Mouse (Mus musculus) midbrain, embryonic 12.5 days (tissue): ENCODE results near the gene Iqgap2. TPM values are rescaled to one million over a fixed set of nuclear protein-coding genes. Genes with fewer than 3 reads are reported as not detected.
A peak's percentile ranks its signal among the peaks of the same experiment; 100 is the strongest.

ENCODE experiments used
- ATAC-seq: fragments of 200-750 bp; cut with Nextera tagmentation; 2 replicates; pipeline ENCODE4 v1.8.0; 2017; ENCODE audit warnings: low read depth, moderate TSS enrichment, moderate library complexity; ENCODE audit not compliant: low FRiP score
- H3K27ac ChIP-seq: fragments of 300-500 bp; sonication (generic); replicated peaks from 2 replicates; pipeline ENCODE4 v1.5.1; 2016; ENCODE audit warnings: mild to moderate bottlenecking
- H3K27me3 ChIP-seq: fragments of 300-500 bp; sonication (generic); 2 replicates; pipeline ENCODE4 v1.6.1; 2016; ENCODE audit warnings: mild to moderate bottlenecking
- H3K36me3 ChIP-seq: fragments of 300-500 bp; sonication (generic); 2 replicates; pipeline ENCODE4 v1.6.1; 2016
- H3K4me1 ChIP-seq: fragments of 300-500 bp; sonication (generic); 2 replicates; pipeline ENCODE4 v1.6.1; 2016
- H3K4me2 ChIP-seq: fragments of 300-500 bp; sonication (generic); replicated peaks from 2 replicates; pipeline ENCODE4 v1.6.1; 2016; ENCODE audit warnings: mild to moderate bottlenecking, moderate library complexity
- H3K4me3 ChIP-seq: fragments of 300-500 bp; sonication (generic); 2 replicates; pipeline ENCODE4 v1.5.1; 2016; ENCODE audit warnings: mild to moderate bottlenecking
- H3K9ac ChIP-seq: fragments of 300-500 bp; sonication (generic); replicated peaks from 2 replicates; pipeline ENCODE4 v1.6.1; 2016; ENCODE audit warnings: mild to moderate bottlenecking, moderate library complexity
- H3K9me3 ChIP-seq: fragments of 300-500 bp; sonication (generic); 2 replicates; pipeline ENCODE4 v1.6.1; 2016; ENCODE audit warnings: mild to moderate bottlenecking
- WGBS: fragments of 180-500 bp; shearing (Covaris S2); methylation state at CpG from one replicate; pipeline ENCODE4 v1.1.7; 2016; 5-methylcytosine and 5-hydroxymethylcytosine counted together
- polyA plus RNA-seq: library from polyadenylated mRNA; unstranded; fragments of >200 nt; fragmentation: Nextera tagmentation; extraction: Ambion mirVana; gene quantifications from 2 replicates; pipeline ENCODE4 v1.2.1, GENCODE M21; 2016

Gene Iqgap2
- polyA plus RNA-seq, 1 experiment from 2014 or later, result 13.0 TPM

- H3K9me3 ChIP-seq, result no peaks in the 10 kb centered on the region
- no peak overlapping the region for H3K9ac ChIP-seq
- no peak overlapping the region for H3K4me3 ChIP-seq
- H3K4me2 ChIP-seq, result peak overlapping the region; percentile 17; the same call in 1 of the 2 replicates
- 62% methylated on average over 14 of the region's 14 CpGs for WGBS
- H3K27me3 ChIP-seq, result no peaks in the 10 kb centered on the region
- peak; percentile 76 for ATAC-seq
- H3K36me3 ChIP-seq, result no peaks in the 10 kb centered on the region; the same call in 1 of the 2 replicates
- H3K27ac ChIP-seq, result no peak overlapping the region
- no peaks in the 10 kb centered on the region for H3K4me1 ChIP-seq
These were observed 172.1 kb downstream of the Iqgap2 start for GRCm38 (mm10) chr13:95719320-95720232.

- no peaks in the 10 kb centered on the region for H3K9me3 ChIP-seq
- WGBS, result 76% methylated on average over 4 of the region's 4 CpGs
- no peak overlapping the region for H3K9ac ChIP-seq
- H3K4me2 ChIP-seq, result no peak overlapping the region
- H3K27ac ChIP-seq, result no peak overlapping the region
- no peaks in the 10 kb centered on the region; the same call in 1 of the 2 replicates for H3K36me3 ChIP-seq
- no peaks in the 10 kb centered on the region for H3K4me1 ChIP-seq
- no peaks in the 10 kb centered on the region for H3K27me3 ChIP-seq
- H3K4me3 ChIP-seq, result no peak overlapping the region
- no peak for ATAC-seq
These were observed 176.4 kb downstream of the Iqgap2 start for GRCm38 (mm10) chr13:95715356-95715755.

- Histone ChIP-seq H3K4me1 (no peaks in the 10 kb centered on the region), H3K27me3 (no peaks in the 10 kb centered on the region), H3K27ac (no peak overlapping the region), H3K4me3 (no peak overlapping the region), H3K9me3 (no peaks in the 10 kb centered on the region), H3K4me2 (no peak overlapping the region), H3K9ac (no peak overlapping the region), H3K36me3 (no peaks in the 10 kb centered on the region; the same call in 1 of the 2 replicates)
- no peak for ATAC-seq
- WGBS, result 89% methylated on average over 3 of the region's 3 CpGs
These were observed 177.3 kb downstream of the Iqgap2 start for GRCm38 (mm10) chr13:95714271-95714975.

- no peaks in the 10 kb centered on the region for H3K4me1 ChIP-seq
- no peak for ATAC-seq
- H3K9me3 ChIP-seq, result no peaks in the 10 kb centered on the region
- H3K36me3 ChIP-seq, result no peaks in the 10 kb centered on the region; the same call in 1 of the 2 replicates
- no peak overlapping the region for H3K27ac ChIP-seq
- no peak overlapping the region for H3K4me3 ChIP-seq
- H3K27me3 ChIP-seq, result no peaks in the 10 kb centered on the region
- no peak overlapping the region for H3K9ac ChIP-seq
- no peak overlapping the region for H3K4me2 ChIP-seq
- WGBS, result 92% methylated on average over 9 of the region's 9 CpGs
These were observed 179.0 kb downstream of the Iqgap2 start for GRCm38 (mm10) chr13:95712570-95713268.

- Histone ChIP-seq H3K27ac (no peak overlapping the region), H3K4me1 (no peaks in the 10 kb centered on the region), H3K9ac (no peak overlapping the region), H3K4me3 (no peak overlapping the region), H3K36me3 (no peaks in the 10 kb centered on the region; the same call in 1 of the 2 replicates), H3K4me2 (no peak overlapping the region), H3K27me3 (no peaks in the 10 kb centered on the region), H3K9me3 (no peaks in the 10 kb centered on the region)
- no peak for ATAC-seq
These were observed 179.7 kb downstream of the Iqgap2 start for GRCm38 (mm10) chr13:95712054-95712453.

- H3K9ac ChIP-seq, result no peak overlapping the region
- no peaks in the 10 kb centered on the region for H3K4me1 ChIP-seq
- 97% methylated on average over 6 of the region's 6 CpGs for WGBS
- ATAC-seq, result no peak
- no peak overlapping the region for H3K27ac ChIP-seq
- no peaks in the 10 kb centered on the region for H3K9me3 ChIP-seq
- no peak overlapping the region for H3K4me3 ChIP-seq
- 0 out of 2 replicates have a peak, but pooled peaks cover 8% of the 10 kb centered on the region for H3K36me3 ChIP-seq
- H3K27me3 ChIP-seq, result no peaks in the 10 kb centered on the region
- H3K4me2 ChIP-seq, result no peak overlapping the region
These were observed 186.1 kb downstream of the Iqgap2 start for GRCm38 (mm10) chr13:95705589-95705988.

- H3K27ac ChIP-seq, result no peak overlapping the region
- H3K9ac ChIP-seq, result no peak overlapping the region
- H3K4me1 ChIP-seq, result no peaks in the 10 kb centered on the region
- H3K4me3 ChIP-seq, result no peak overlapping the region
- H3K27me3 ChIP-seq, result no peaks in the 10 kb centered on the region
- 0 out of 2 replicates have a peak, but pooled peaks cover 8% of the 10 kb centered on the region for H3K36me3 ChIP-seq
- 83% methylated on average over 5 of the region's 5 CpGs for WGBS
- ATAC-seq, result no peak
- H3K9me3 ChIP-seq, result no peaks in the 10 kb centered on the region
- H3K4me2 ChIP-seq, result no peak overlapping the region
These were observed 188.3 kb downstream of the Iqgap2 start for GRCm38 (mm10) chr13:95703376-95703775.

- Histone ChIP-seq H3K36me3 (0 out of 2 replicates have a peak, but pooled peaks cover 8% of the 10 kb centered on the region), H3K9ac (no peak overlapping the region), H3K4me2 (no peak overlapping the region), H3K4me3 (no peak overlapping the region), H3K9me3 (no peaks in the 10 kb centered on the region), H3K27me3 (no peaks in the 10 kb centered on the region), H3K4me1 (peaks cover 5% of the 10 kb centered on the region; the same call in 1 of the 2 replicates), H3K27ac (no peak overlapping the region)
- no peak for ATAC-seq
- 52% methylated on average over 6 of the region's 6 CpGs for whole genome bisulfite sequencing
These were observed 193.8 kb downstream of the Iqgap2 start for GRCm38 (mm10) chr13:95697874-95698273.

- H3K4me2 ChIP-seq, result no peak within 1 kb of the TSS
- WGBS, result 72% methylated on average over 4 of the region's 4 CpGs
- no peaks in the 10 kb centered on the region for H3K9me3 ChIP-seq
- no peak within 1 kb of the TSS for H3K4me3 ChIP-seq
- H3K9ac ChIP-seq, result no peak within 1 kb of the TSS
- H3K4me1 ChIP-seq, result peaks cover 5% of the 10 kb centered on the region; the same call in 1 of the 2 replicates
- 0 out of 2 replicates have a peak, but pooled peaks cover 8% of the 10 kb centered on the region for H3K36me3 ChIP-seq
- ATAC-seq, result no peak
- H3K27me3 ChIP-seq, result no peaks in the 10 kb centered on the region
- H3K27ac ChIP-seq, result no peak within 1 kb of the TSS
These were observed 195.0 kb downstream of the Iqgap2 start, which contains the start of gene F2rl2 for GRCm38 (mm10) chr13:95696654-95697163. TSS of gene F2rl2 (plus strand) at chr13:95696853.

- H3K4me3 ChIP-seq, result no peak overlapping the region
- no peak overlapping the region for H3K27ac ChIP-seq
- ATAC-seq, result no peak
- no peaks in the 10 kb centered on the region for H3K27me3 ChIP-seq
- H3K9ac ChIP-seq, result no peak overlapping the region
- peaks cover 5% of the 10 kb centered on the region; the same call in 1 of the 2 replicates for H3K4me1 ChIP-seq
- no peak overlapping the region for H3K4me2 ChIP-seq
- 0 out of 2 replicates have a peak, but pooled peaks cover 6% of the 10 kb centered on the region for H3K36me3 ChIP-seq
- WGBS, result 91% methylated on average over 9 of the region's 9 CpGs
- H3K9me3 ChIP-seq, result no peaks in the 10 kb centered on the region
These were observed 195.5 kb downstream of the Iqgap2 start for GRCm38 (mm10) chr13:95696120-95696653.

GRCm38 (mm10) chr13:95692201-95692600 lies 199.5 kb downstream of the Iqgap2 start:
- Histone ChIP-seq H3K4me2 (no peak overlapping the region), H3K36me3 (no peaks in the 10 kb centered on the region), H3K9ac (no peak overlapping the region), H3K4me3 (no peak overlapping the region), H3K4me1 (peaks cover 5% of the 10 kb centered on the region; the same call in 1 of the 2 replicates), H3K27me3 (no peaks in the 10 kb centered on the region), H3K27ac (no peak overlapping the region), H3K9me3 (no peaks in the 10 kb centered on the region)
- 92% methylated on average over 8 of the region's 8 CpGs for WGBS
- ATAC-seq, result no peak
